Mouse (Mus musculus): ENCODE results near the gene Rock2. TPM values are rescaled to one million over a fixed set of nuclear protein-coding genes. Genes with fewer than 3 reads are reported as not detected.

Rock2 gene
- total RNA-seq, 1 experiment, result 44.5 TPM

DNA sequence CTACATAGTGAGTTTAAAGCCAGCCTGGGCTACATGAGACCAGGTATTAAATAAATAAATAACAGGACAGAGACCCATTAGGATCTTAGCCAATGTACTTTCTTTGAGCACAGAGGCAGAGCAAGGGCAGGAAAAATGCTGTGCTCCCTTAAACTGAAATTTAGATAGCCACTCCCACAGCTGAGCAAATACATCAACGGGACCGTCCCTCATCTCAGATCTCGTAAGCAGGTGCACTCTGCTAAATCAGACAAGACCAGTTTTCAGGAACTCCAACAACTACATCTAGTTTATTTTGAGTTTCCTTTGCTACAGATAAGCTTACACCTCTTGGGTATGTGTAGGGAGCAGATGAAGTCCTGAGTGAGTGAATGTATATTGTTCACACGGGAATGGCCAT lies 36.6 kb upstream of the Rock2 start:
- H3K4me3 ChIP-seq (ENCODE audit: insufficient read depth in 1 of 2, low read depth in 1 of 2, low read length in 2 of 2, poor library complexity in 1 of 2, severe bottlenecking in 1 of 2), result no peak overlapping the region
- no peak overlapping the region for H3K27ac ChIP-seq (ENCODE audit: insufficient read depth, low read depth, low read length, poor library complexity, severe bottlenecking)
- no peaks in the 10 kb centered on the region for H3K36me3 ChIP-seq (ENCODE audit: control insufficient read depth, insufficient read depth, low read length, poor library complexity, severe bottlenecking)
- in situ Hi-C loops (cut with MboI; ENCODE audit: low sequenced_read_pairs in 2 of 2, unreplicated experiment in 2 of 2), result no loop called here
- TF ChIP-seq MAFK (IDR thresholded peaks at IDR 0.05; ENCODE audit: insufficient read depth, low read depth, low read length) (no peak), ZNF384 (IDR thresholded peaks at IDR 0.05; ENCODE audit: low read depth, low read length) (no peak), CHD2 (IDR thresholded peaks at IDR 0.05; ENCODE audit: low read depth, low read length) (no peak), HCFC1 (IDR thresholded peaks at IDR 0.05; ENCODE audit: borderline replicate concordance, insufficient read depth, low read length) (no peak), ZC3H11A (IDR thresholded peaks at IDR 0.05; ENCODE audit: borderline replicate concordance, low read depth, low read length) (no peak)
- DNase-seq (ENCODE audit: low read depth, low spot score), result no peak
- H3K9me3 ChIP-seq (ENCODE audit: control insufficient read depth, insufficient read depth, low read depth, low read length), result no peaks in the 10 kb centered on the region
- H3K4me1 ChIP-seq (ENCODE audit: control insufficient read depth in 2 of 2, insufficient read depth in 2 of 2, low read length in 2 of 2, poor library complexity in 1 of 2), result peaks cover 0 to 4% of the 10 kb centered on the region in 2 experiments; a peak in 2 of 4 replicates
- H3K9ac ChIP-seq (ENCODE audit: insufficient read depth, low read depth, low read length, poor library complexity, severe bottlenecking), result no peak overlapping the region

DNA sequence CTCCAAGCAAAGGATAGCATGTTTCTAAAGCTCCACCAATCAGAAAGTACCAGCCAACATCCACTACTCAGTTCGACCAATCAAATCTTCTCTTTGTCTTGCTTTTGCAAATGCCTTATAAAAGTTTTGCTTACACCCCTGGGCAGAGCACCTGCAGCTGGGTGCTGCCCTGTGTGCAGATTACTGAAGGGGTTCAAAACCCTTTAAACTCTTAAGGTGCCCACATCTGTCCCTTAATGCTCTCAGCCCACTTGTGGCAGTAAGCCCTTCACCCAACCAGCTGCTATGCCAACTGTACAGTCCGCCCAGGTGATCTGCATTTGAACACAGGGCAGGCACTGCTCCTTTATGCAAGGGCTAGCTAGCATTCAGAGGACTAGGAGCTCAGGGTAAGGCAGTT lies 34.9 kb upstream of the Rock2 start:
- in situ Hi-C loops (cut with MboI; ENCODE audit: low sequenced_read_pairs in 2 of 2, unreplicated experiment in 2 of 2), result no loop called here
- TF ChIP-seq HCFC1 (IDR thresholded peaks at IDR 0.05; ENCODE audit: borderline replicate concordance, insufficient read depth, low read length) (no peak), ZC3H11A (IDR thresholded peaks at IDR 0.05; ENCODE audit: borderline replicate concordance, low read depth, low read length) (no peak), MAFK (IDR thresholded peaks at IDR 0.05; ENCODE audit: insufficient read depth, low read depth, low read length) (no peak), CHD2 (IDR thresholded peaks at IDR 0.05; ENCODE audit: low read depth, low read length) (no peak), ZNF384 (IDR thresholded peaks at IDR 0.05; ENCODE audit: low read depth, low read length) (no peak)
- Histone ChIP-seq H3K27ac (ENCODE audit: insufficient read depth, low read depth, low read length, poor library complexity, severe bottlenecking) (no peak overlapping the region), H3K9me3 (ENCODE audit: control insufficient read depth, insufficient read depth, low read depth, low read length) (no peaks in the 10 kb centered on the region), H3K4me1 (ENCODE audit: control insufficient read depth in 2 of 2, insufficient read depth in 2 of 2, low read length in 2 of 2, poor library complexity in 1 of 2) (no peaks in the 10 kb centered on the region), H3K4me3 (ENCODE audit: insufficient read depth in 1 of 2, low read depth in 1 of 2, low read length in 2 of 2, poor library complexity in 1 of 2, severe bottlenecking in 1 of 2) (no peak overlapping the region), H3K36me3 (ENCODE audit: control insufficient read depth, insufficient read depth, low read length, poor library complexity, severe bottlenecking) (no peaks in the 10 kb centered on the region), H3K9ac (ENCODE audit: insufficient read depth, low read depth, low read length, poor library complexity, severe bottlenecking) (no peak overlapping the region)
- DNase-seq (ENCODE audit: low read depth, low spot score), result no peak

DNA sequence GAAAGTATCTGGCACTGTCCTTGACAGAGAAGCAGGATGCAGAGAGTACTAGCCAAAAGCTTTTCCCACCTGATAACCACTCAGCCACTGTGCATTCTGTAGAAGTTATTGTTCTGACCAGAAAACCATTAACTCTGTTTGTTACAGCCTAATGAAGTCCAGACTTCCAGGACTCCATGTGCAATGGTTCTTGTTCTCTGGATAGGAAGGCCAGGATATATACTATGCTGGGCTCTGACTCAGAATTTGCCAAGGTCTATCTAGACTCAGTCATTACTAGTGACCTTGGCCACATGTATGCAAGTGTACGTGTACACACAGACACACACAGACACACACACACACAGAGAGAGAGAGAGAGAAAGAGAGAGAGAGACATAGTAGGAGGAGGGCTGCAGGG lies 34.2 kb upstream of the Rock2 start:
- no peak for TF ChIP-seq HCFC1 (IDR thresholded peaks at IDR 0.05; ENCODE audit: borderline replicate concordance, insufficient read depth, low read length)
- TF ChIP-seq MAFK (IDR thresholded peaks at IDR 0.05; ENCODE audit: insufficient read depth, low read depth, low read length), result no peak
- TF ChIP-seq CHD2 (IDR thresholded peaks at IDR 0.05; ENCODE audit: low read depth, low read length), result no peak
- TF ChIP-seq ZC3H11A (IDR thresholded peaks at IDR 0.05; ENCODE audit: borderline replicate concordance, low read depth, low read length), result no peak
- TF ChIP-seq ZNF384 (IDR thresholded peaks at IDR 0.05; ENCODE audit: low read depth, low read length), result no peak
- H3K36me3 ChIP-seq (ENCODE audit: control insufficient read depth, insufficient read depth, low read length, poor library complexity, severe bottlenecking), result no peaks in the 10 kb centered on the region

DNA sequence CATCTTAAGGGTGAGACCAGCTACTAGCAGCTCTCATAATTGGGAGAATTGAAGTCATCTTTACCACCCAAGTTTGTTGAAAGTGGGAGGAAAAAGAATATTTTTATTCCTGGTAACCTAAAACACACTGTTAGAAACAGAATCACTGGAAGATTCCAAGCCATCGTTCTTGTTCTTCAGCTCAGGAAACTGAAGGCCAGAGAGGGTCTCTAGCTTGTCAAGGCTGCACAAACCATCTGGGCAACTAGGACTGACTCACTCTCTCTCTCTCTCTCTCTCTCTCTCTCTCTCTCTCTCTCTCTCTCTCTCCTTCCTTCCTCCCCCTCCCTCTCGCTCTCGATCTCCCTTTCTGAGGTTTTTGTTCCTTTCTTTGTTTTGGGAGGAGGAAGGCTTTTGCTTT lies 33.7 kb upstream of the Rock2 start:
- no peak for DNase-seq (ENCODE audit: low read depth, low spot score)
- no peak for TF ChIP-seq MAFK (IDR thresholded peaks at IDR 0.05; ENCODE audit: insufficient read depth, low read depth, low read length)
- in situ Hi-C loops (cut with MboI; ENCODE audit: low sequenced_read_pairs in 2 of 2, unreplicated experiment in 2 of 2), result no loop called here
- H3K9ac ChIP-seq (ENCODE audit: insufficient read depth, low read depth, low read length, poor library complexity, severe bottlenecking), result no peak overlapping the region
- no peaks in the 10 kb centered on the region for H3K9me3 ChIP-seq (ENCODE audit: control insufficient read depth, insufficient read depth, low read depth, low read length)
- no peak overlapping the region for H3K27ac ChIP-seq (ENCODE audit: insufficient read depth, low read depth, low read length, poor library complexity, severe bottlenecking)
- no peak overlapping the region for H3K4me3 ChIP-seq (ENCODE audit: insufficient read depth in 1 of 2, low read depth in 1 of 2, low read length in 2 of 2, poor library complexity in 1 of 2, severe bottlenecking in 1 of 2)
- H3K4me1 ChIP-seq (ENCODE audit: control insufficient read depth in 2 of 2, insufficient read depth in 2 of 2, low read length in 2 of 2, poor library complexity in 1 of 2), result no peaks in the 10 kb centered on the region
- H3K36me3 ChIP-seq (ENCODE audit: control insufficient read depth, insufficient read depth, low read length, poor library complexity, severe bottlenecking), result no peaks in the 10 kb centered on the region

More for the DNA sequence above, 34.2 kb upstream of the Rock2 start:
- no peak overlapping the region for H3K9ac ChIP-seq (ENCODE audit: insufficient read depth, low read depth, low read length, poor library complexity, severe bottlenecking)
- in situ Hi-C loops (cut with MboI; ENCODE audit: low sequenced_read_pairs in 2 of 2, unreplicated experiment in 2 of 2), result no loop called here
- no peak for DNase-seq (ENCODE audit: low read depth, low spot score)
- no peak overlapping the region for H3K27ac ChIP-seq (ENCODE audit: insufficient read depth, low read depth, low read length, poor library complexity, severe bottlenecking)
- H3K4me3 ChIP-seq (ENCODE audit: insufficient read depth in 1 of 2, low read depth in 1 of 2, low read length in 2 of 2, poor library complexity in 1 of 2, severe bottlenecking in 1 of 2), result no peak overlapping the region
- H3K9me3 ChIP-seq (ENCODE audit: control insufficient read depth, insufficient read depth, low read depth, low read length), result no peaks in the 10 kb centered on the region
- H3K4me1 ChIP-seq (ENCODE audit: control insufficient read depth in 2 of 2, insufficient read depth in 2 of 2, low read length in 2 of 2, poor library complexity in 1 of 2), result no peaks in the 10 kb centered on the region

GRCm38 (mm10) chr12:16864477-16864876 lies 30.2 kb upstream of the Rock2 start:
- no peak overlapping the region for H3K9ac ChIP-seq (ENCODE audit: insufficient read depth, low read depth, low read length, poor library complexity, severe bottlenecking)
- DNase-seq (ENCODE audit: low read depth, low spot score), result no peak
- in situ Hi-C loops (cut with MboI; ENCODE audit: low sequenced_read_pairs in 2 of 2, unreplicated experiment in 2 of 2), result no loop called here
- no peak overlapping the region for H3K27ac ChIP-seq (ENCODE audit: insufficient read depth, low read depth, low read length, poor library complexity, severe bottlenecking)
- TF ChIP-seq ZNF384 (IDR thresholded peaks at IDR 0.05; ENCODE audit: low read depth, low read length) (no peak), ZC3H11A (IDR thresholded peaks at IDR 0.05; ENCODE audit: borderline replicate concordance, low read depth, low read length) (no peak), CHD2 (IDR thresholded peaks at IDR 0.05; ENCODE audit: low read depth, low read length) (no peak), HCFC1 (IDR thresholded peaks at IDR 0.05; ENCODE audit: borderline replicate concordance, insufficient read depth, low read length) (no peak), MAFK (IDR thresholded peaks at IDR 0.05; ENCODE audit: insufficient read depth, low read depth, low read length) (no peak)
- no peaks in the 10 kb centered on the region for H3K36me3 ChIP-seq (ENCODE audit: control insufficient read depth, insufficient read depth, low read length, poor library complexity, severe bottlenecking)
- peaks cover 4 to 18% of the 10 kb centered on the region in 2 experiments; a peak in 2 of 4 replicates for H3K4me1 ChIP-seq (ENCODE audit: control insufficient read depth in 2 of 2, insufficient read depth in 2 of 2, low read length in 2 of 2, poor library complexity in 1 of 2)
- no peaks in the 10 kb centered on the region for H3K9me3 ChIP-seq (ENCODE audit: control insufficient read depth, insufficient read depth, low read depth, low read length)
- no peak overlapping the region for H3K4me3 ChIP-seq (ENCODE audit: insufficient read depth in 1 of 2, low read depth in 1 of 2, low read length in 2 of 2, poor library complexity in 1 of 2, severe bottlenecking in 1 of 2)

All from ES-E14 (cell line).